Mouse (Mus musculus) layer of hippocampus, postnatal 14 days (tissue): Measurements from ENCODE around the gene Gm10521. TPM values are rescaled to one million over a fixed set of nuclear protein-coding genes. Genes with fewer than 3 reads are reported as not detected.
"Not testable (repeated sequence)": the region's sequence is repeated elsewhere in the genome, so short reads cannot be mapped to it uniquely, and the experiment has no call there.

Experiments
- DNase-seq, 2 experiments: peaks; one replicate each; pipeline ENCODE4 v3.0.0; 2021 to 2022; ENCODE audit warnings: low spot score in 2 of 2, mixed read lengths in 1 of 2
- long read RNA-seq, 2 experiments: library from polyadenylated mRNA; stranded (forward); transcript quantifications; one replicate each; pipeline ENCODE4 v2.0.0; 2021
- total RNA-seq, 2 experiments: library from RNA; stranded (reverse); gene quantifications; 2 replicates each; pipeline ENCODE4 v1.2.3; 2021

Gm10521 gene
- under 1 TPM in 1 of 2 experiments, not detected in 1; 0.19 TPM for total RNA-seq
- long read RNA-seq, experiment 1: 0 reads
- long read RNA-seq, experiment 2: 0 reads

DNA sequence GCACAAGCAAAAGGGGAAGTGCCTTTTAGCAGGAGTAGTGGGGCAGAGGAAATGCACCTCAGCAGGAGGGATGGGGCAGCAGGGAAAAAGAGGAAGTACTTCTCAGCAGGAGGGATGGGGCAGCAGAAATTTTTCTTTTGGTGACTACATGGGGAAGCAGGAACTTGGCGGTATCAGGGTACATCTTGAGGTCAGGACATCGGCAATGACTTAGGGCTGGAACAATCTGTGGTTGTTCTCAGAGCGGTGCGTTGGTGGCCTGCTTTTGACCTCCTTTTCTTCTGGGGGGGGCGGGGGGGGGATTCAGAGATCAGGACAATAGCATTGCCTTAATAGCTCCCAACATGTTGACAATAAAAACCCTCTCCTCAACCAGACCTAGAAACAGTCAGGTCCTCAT, at the start of gene Gm10521:
Gene Gm10521 (plus strand): TSS at position 301 of the 400 bp plus-strand sequence.
- not testable (repeated sequence) for DNase-seq

DNA sequence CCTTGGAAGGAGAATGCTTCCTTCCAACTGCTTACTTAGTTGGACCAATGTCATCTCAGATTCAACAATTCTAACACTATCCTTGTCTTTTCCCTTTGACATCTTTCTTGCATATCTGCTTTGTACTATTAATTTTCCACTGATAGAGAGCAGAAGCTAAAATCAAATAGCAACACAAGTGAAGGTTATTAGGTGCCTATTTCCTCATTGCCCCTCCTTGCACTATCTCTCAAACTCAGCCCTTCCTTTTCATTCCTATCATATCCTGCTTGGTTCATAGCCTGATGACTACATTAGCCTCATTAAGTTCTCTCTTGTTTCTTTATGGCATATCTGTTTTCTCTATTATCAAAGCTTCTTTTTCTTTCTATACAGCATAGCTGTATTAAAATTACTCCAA, 47.3 kb upstream of the Gm10521 start:
- DNase-seq: no peak

GRCm38 (mm10) chr1:171848757-171849156, 46.7 kb upstream of the Gm10521 start:
- no peak for DNase-seq

DNA sequence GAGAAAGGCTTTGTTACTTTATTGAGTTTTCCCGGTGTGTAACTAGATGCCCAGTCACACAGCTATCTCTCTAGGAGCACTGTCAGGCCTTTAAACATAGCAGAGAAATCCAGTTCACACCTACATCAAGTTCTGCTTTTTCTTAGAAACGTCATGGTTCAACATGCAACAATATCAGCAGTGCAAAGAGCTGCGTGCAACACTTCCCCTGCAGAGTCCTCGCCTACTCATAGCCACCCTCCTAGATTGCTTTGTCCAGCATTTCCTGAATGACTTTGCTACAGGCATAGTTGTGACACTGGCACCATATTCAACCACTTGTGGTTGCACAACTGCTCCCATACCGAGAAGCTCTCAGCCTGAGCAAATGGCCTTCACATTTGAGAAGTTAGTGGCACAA, 46.0 kb upstream of the Gm10521 start:
- no peak for DNase-seq

GRCm38 (mm10) chr1:171865467-171865866, 30.0 kb upstream of the Gm10521 start:
- no peak for DNase-seq

GRCm38 (mm10) chr1:171886989-171887388, 8.5 kb upstream of the Gm10521 start:
- DNase-seq: no peak

GRCm38 (mm10) chr1:171904011-171904410, 8.5 kb downstream of the Gm10521 start:
- DNase-seq: no peak

DNA sequence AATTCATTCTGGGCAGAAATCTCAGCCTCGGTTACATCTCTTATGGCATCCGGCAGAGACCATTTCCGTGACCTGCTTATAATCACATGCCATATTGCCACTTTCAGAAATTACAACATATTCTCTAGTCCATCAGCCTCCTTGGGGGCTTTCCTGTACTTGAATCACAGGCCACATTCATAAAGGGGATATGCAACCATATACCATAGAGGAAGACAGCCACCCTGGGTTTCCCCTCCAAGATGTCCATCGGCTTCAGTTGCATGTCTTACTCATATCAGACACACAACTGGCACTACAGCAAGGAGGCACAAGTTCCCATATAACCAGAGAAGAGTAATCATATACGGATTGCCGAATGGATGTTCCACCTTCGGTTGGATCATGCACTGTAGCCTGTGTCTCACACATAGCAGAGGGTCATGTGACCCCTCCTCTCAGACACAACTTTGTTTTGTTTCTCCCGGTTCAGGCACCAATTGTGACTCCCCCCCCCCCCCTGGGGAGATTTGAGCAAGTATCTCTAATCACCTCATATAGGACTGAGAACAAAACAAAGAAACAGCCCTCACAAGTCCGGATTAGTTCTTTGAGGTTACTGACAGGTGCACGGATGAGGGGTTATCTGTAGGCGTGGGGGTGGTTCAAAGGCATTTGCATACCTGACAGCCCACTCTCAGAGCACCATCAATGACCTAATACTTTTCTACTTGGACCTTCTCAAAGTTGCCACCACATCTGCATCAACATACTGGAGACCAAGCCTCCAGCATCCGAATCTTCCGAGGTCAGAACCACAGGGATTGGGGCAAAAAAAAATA, 20.4 kb downstream of the Gm10521 start:
- DNase-seq: no peak

DNA sequence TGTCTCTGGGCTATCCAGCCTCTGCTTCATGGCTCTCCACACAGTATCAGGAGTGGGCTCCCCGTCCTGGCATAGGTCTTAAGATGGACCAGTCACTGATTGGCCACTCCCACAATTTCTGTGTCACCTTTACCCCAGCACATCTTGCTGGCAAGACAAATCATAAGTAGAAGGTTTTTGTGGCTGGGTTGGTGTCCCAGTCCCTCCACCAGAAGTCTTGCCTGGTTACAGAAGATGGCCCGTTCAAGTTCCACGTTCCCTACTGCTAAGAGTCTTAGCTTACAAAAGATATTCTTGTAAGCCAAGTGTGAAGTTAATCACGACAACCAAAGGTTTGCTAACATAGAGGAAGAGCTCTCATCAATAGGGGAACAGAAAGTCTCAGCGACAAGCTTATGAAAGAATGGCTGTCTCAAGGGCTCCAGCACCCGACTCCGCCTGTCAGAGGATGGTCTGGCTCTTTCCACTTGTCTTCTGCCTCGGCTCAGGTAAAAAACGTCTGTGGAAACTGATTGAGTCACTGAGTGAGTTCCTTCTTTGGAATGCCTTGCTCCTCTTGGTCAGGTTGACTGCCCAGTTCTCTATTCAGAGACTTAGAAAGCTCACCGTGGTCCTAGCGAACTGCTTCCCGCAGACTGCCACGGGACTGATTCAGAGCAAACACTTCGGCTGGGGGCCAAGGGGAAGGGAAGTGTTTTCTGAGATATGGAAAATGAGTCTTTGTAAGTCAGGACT, 22.0 kb downstream of the Gm10521 start, which contains the start of gene Slamf6:
Gene Slamf6 (plus strand): TSS at position 211 of the 735 bp plus-strand sequence.
- DNase-seq: no peak

DNA sequence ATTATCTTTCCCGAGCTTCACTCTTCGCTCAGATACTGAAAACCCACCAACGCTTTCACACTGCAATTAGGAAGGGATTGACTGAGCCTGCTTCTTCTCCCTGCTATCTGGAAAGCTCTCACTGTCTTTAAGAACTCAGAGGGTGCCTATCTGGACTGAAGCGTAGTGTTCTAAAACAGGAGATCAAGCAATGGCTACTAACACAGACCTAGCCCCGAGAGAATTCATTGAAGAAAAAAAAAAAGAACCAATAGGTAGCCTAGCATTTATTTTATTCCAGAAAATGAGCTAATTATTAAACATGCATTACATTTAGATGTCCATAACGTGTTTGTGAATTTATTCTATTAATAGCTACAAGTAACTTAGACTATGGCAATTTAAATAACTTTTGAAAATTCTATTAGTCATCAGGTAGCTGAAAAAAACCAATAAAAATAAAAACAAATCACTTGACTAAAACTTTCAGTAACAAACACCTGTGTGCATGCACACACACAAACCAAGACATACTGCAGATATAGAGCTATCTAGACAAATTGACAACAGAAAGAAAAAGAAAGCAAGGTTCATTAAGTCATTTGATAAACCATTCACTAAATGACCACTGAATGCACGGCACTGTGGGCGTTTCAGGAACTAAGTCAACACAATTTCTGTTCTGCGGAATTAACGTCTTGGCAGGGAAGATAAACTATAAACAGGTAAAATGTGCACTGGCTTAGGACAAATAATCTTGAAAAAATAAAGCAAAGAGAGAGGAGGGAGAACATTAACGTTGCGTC, 22.9 kb downstream of the Gm10521 start:
- no peak for DNase-seq

GRCm38 (mm10) chr1:171919193-171919592, 23.7 kb downstream of the Gm10521 start:
- DNase-seq: no peak

DNA sequence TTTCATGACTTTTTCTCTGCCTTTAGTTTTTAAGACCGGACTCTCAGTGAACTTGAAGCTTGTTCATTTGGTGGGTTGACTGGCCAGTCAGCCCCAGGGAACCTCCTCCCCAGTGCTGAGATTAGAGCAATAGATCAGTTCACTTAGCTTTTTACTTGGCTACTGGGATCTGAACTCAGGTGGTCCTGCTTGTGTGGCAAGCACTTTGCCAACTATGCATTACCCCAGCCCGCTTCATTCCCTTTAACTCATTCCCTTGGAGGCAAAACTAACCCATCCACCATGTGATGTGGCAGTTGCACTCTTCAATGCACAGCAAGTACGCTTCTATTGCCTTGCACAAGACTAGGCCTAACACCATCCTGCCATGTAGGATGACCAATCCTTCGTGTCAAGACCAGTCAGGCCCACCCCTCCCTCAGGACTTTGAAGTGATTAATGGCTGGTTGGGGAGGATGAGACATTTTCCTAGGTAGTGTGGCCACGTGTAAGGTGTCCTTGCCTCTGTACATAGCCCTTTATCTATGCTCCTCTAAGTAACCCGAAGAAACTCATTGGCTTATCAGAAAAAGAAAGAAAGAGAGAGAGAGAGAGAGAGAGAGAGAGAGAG, 24.5 kb downstream of the Gm10521 start:
- DNase-seq: no peak

DNA sequence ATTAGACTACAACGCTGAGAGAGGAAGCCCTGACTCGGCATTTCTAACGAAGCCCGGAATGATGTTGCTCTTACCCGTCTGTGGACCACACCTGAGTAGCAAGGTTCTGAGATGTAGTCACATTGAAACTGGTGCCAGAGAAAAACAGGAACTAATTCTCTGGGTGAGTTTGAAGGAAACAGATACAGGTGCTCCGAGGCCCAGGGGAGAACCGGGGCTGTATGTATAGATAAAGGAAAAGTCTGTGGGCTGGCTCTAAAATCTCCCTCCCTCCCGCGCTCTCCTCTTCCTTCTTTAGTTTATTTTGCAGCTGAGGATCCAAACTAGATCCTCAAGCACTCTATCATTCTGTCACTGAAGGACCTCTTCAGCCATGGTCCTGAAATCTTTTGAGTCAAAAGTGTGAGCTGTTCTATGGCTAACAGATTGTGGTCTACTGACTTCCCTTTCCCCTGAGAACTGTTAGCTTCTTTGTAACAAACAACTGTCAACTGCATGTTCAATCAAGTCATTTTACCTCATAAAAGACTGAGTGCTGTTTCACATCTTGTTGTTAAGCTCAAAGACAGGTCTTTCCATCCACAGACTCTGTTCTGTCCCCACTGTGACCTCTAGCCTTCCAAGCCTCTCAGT, 25.6 kb downstream of the Gm10521 start:
- no peak for DNase-seq

GRCm38 (mm10) chr1:171921641-171922040, 26.2 kb downstream of the Gm10521 start:
- DNase-seq: no peak

- no peak for DNase-seq
Measured at GRCm38 (mm10) chr1:171922844-171923243, 27.4 kb downstream of the Gm10521 start.

GRCm38 (mm10) chr1:171924900-171925299, 29.4 kb downstream of the Gm10521 start:
- no peak for DNase-seq

DNA sequence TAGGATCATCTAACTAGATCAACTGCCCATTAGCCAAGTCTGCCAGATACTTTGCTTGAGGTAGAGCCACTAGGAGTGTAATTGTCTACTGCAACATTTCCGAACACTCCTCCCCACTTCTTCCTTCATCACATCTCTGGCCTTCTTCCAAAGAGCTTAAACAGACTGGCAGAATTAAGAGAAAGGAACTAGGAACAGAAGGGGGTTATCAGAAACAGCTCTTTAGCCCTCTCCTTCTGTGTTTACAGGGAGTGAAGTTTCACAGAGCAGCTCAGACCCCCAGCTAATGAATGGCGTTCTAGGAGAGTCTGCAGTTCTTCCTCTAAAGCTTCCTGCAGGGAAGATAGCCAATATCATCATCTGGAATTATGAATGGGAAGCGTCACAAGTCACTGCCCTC, 38.4 kb downstream of the Gm10521 start:
- DNase-seq: no peak

GRCm38 (mm10) chr1:171938952-171939948, 43.8 kb downstream of the Gm10521 start:
- no peak for DNase-seq

- no peak for DNase-seq
Measured at GRCm38 (mm10) chr1:171940626-171941025, 45.2 kb downstream of the Gm10521 start.
